Mouse (Mus musculus): Measurements from ENCODE around the gene Rptor. TPM values are rescaled to one million over a fixed set of nuclear protein-coding genes. Genes with fewer than 3 reads are reported as not detected.

Gene Rptor
- polyA plus RNA-seq, 1 experiment from 2014 or later = 12.6 TPM

DNA sequence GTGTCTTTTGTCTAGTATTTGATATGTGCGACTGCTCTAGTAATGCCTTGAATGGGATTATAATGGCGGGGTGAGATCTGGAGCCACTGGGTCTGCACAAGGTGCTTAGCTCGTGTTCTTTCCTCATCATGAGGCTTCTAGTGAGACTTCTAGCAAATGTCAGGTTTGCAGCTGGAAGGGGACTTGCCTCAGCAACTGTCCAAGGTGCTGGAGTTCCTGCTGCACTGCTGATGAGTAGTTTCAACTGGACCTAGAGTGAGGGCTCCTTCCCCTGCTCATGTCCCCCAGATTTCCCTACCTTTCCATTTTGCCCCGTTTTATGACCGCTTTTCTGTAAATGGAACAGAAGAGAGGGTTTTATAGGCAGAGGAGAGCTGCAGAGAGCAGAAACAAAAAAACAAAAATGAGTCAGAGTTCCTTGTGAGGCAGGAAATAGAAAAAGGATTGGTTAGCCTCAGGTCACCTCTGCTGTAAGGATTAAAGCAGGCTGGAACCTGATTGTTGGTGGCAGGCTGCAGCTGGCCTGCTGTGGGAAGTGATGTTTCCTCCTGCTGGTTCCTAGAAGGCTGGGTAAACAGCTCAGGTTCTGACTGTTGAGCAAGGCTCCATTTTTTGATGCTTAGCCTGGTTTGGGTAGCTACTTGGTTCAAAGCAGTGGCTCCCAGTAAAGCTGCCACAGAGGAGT is 172.5 kb downstream of the Rptor start:
- DNase-seq (ENCODE audit: low spot score) = peak; percentile 30
- no peak for ATAC-seq (ENCODE audit: insufficient read depth, low FRiP score, low TSS enrichment)
- Histone ChIP-seq H3K9ac (ENCODE audit: low read length) (no peak overlapping the region), H3K36me3 (ENCODE audit: control insufficient read depth, insufficient read depth, low read length) (0 out of 2 replicates have a peak, but pooled peaks cover 2% of the 10 kb centered on the region), H3K4me1 (ENCODE audit: control insufficient read depth, insufficient read depth, low read length) (no peaks in the 10 kb centered on the region), H3K27ac (ENCODE audit: low read depth, low read length) (no peak overlapping the region), H3K9me3 (ENCODE audit: control insufficient read depth, low read length) (peaks cover 2% of the 10 kb centered on the region; the same call in 1 of the 2 replicates), H3K27me3 (ENCODE audit: control insufficient read depth, insufficient read depth, low read length) (no peaks in the 10 kb centered on the region), H3K4me3 (ENCODE audit: low read depth, low read length) (no peak overlapping the region), H3K4me2 (ENCODE audit: low read depth) (no peak overlapping the region)
- WGBS = 77% methylated on average over 5 of the region's 5 CpGs

DNA sequence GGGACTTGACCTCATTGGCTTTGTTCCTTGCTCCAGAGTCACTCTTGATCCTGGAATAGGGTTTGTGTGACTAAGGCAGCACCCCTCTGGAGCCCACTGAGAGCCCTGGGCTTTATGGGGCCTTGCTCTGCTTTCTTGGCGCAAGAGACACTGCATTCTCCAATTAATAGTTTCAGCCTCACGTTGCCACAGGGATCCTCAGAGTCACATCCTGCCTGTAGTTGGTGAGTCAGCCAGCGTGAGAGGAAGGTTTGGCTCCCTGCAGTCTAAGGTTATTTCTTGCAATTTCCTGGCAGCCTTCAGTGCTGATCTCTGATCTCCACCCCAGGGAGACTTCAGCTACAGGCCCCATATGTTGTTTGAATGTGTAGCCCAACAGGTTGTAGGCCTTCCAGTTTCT is 174.5 kb downstream of the Rptor start:
- no peaks in the 10 kb centered on the region for H3K27me3 ChIP-seq (ENCODE audit: control insufficient read depth, insufficient read depth, low read length)
- ATAC-seq (ENCODE audit: insufficient read depth, low FRiP score, low TSS enrichment) (no peak), DNase-seq (ENCODE audit: low spot score) (no peak)
- no peak overlapping the region for H3K4me3 ChIP-seq (ENCODE audit: low read depth, low read length)
- no peak overlapping the region for H3K4me2 ChIP-seq (ENCODE audit: low read depth)
- H3K36me3 ChIP-seq (ENCODE audit: control insufficient read depth, insufficient read depth, low read length) = 0 out of 2 replicates have a peak, but pooled peaks cover 2% of the 10 kb centered on the region
- H3K9ac ChIP-seq (ENCODE audit: low read length) = no peak overlapping the region
- no peak overlapping the region for H3K27ac ChIP-seq (ENCODE audit: low read depth, low read length)
- no peaks in the 10 kb centered on the region for H3K4me1 ChIP-seq (ENCODE audit: control insufficient read depth, insufficient read depth, low read length)
- peaks cover 2% of the 10 kb centered on the region; the same call in 1 of the 2 replicates for H3K9me3 ChIP-seq (ENCODE audit: control insufficient read depth, low read length)
- WGBS = 60% methylated on average over 3 of the region's 3 CpGs

GRCm38 (mm10) chr11:119777872-119778271 is 175.2 kb downstream of the Rptor start:
- Histone ChIP-seq H3K4me3 (ENCODE audit: low read depth, low read length) (no peak overlapping the region), H3K4me2 (ENCODE audit: low read depth) (no peak overlapping the region), H3K27ac (ENCODE audit: low read depth, low read length) (no peak overlapping the region), H3K36me3 (ENCODE audit: control insufficient read depth, insufficient read depth, low read length) (0 out of 2 replicates have a peak, but pooled peaks cover 2% of the 10 kb centered on the region), H3K4me1 (ENCODE audit: control insufficient read depth, insufficient read depth, low read length) (no peaks in the 10 kb centered on the region), H3K27me3 (ENCODE audit: control insufficient read depth, insufficient read depth, low read length) (no peaks in the 10 kb centered on the region), H3K9me3 (ENCODE audit: control insufficient read depth, low read length) (peaks cover 2% of the 10 kb centered on the region; the same call in 1 of the 2 replicates), H3K9ac (ENCODE audit: low read length) (no peak overlapping the region)
- ATAC-seq (ENCODE audit: insufficient read depth, low FRiP score, low TSS enrichment) = no peak
- no peak for DNase-seq (ENCODE audit: low spot score)
- WGBS = 81% methylated on average over 1 of the region's 1 CpGs

- no peak overlapping the region for H3K4me3 ChIP-seq (ENCODE audit: low read depth, low read length)
- no peak for DNase-seq (ENCODE audit: low spot score)
- peaks cover 2% of the 10 kb centered on the region; the same call in 1 of the 2 replicates for H3K36me3 ChIP-seq (ENCODE audit: control insufficient read depth, insufficient read depth, low read length)
- H3K4me2 ChIP-seq (ENCODE audit: low read depth) = no peak overlapping the region
- ATAC-seq (ENCODE audit: insufficient read depth, low FRiP score, low TSS enrichment) = no peak
- no peak overlapping the region for H3K27ac ChIP-seq (ENCODE audit: low read depth, low read length)
- WGBS = 88% methylated on average over 8 of the region's 8 CpGs
- no peaks in the 10 kb centered on the region for H3K4me1 ChIP-seq (ENCODE audit: control insufficient read depth, insufficient read depth, low read length)
- no peak overlapping the region for H3K9ac ChIP-seq (ENCODE audit: low read length)
- H3K27me3 ChIP-seq (ENCODE audit: control insufficient read depth, insufficient read depth, low read length) = no peaks in the 10 kb centered on the region
- H3K9me3 ChIP-seq (ENCODE audit: control insufficient read depth, low read length) = peaks cover 2% of the 10 kb centered on the region; the same call in 1 of the 2 replicates
Observed at GRCm38 (mm10) chr11:119780290-119780689, 177.6 kb downstream of the Rptor start.

GRCm38 (mm10) chr11:119781165-119781564 is 178.5 kb downstream of the Rptor start:
- no peaks in the 10 kb centered on the region for H3K9me3 ChIP-seq (ENCODE audit: control insufficient read depth, low read length)
- no peaks in the 10 kb centered on the region for H3K4me1 ChIP-seq (ENCODE audit: control insufficient read depth, insufficient read depth, low read length)
- H3K27me3 ChIP-seq (ENCODE audit: control insufficient read depth, insufficient read depth, low read length) = no peaks in the 10 kb centered on the region
- no peak overlapping the region for H3K27ac ChIP-seq (ENCODE audit: low read depth, low read length)
- H3K9ac ChIP-seq (ENCODE audit: low read length) = no peak overlapping the region
- no peak overlapping the region for H3K4me2 ChIP-seq (ENCODE audit: low read depth)
- no peak for DNase-seq (ENCODE audit: low spot score)
- no peaks in the 10 kb centered on the region; the same call in 1 of the 2 replicates for H3K36me3 ChIP-seq (ENCODE audit: control insufficient read depth, insufficient read depth, low read length)
- no peak for ATAC-seq (ENCODE audit: insufficient read depth, low FRiP score, low TSS enrichment)
- WGBS = 95% methylated on average over 2 of the region's 2 CpGs
- no peak overlapping the region for H3K4me3 ChIP-seq (ENCODE audit: low read depth, low read length)

DNA sequence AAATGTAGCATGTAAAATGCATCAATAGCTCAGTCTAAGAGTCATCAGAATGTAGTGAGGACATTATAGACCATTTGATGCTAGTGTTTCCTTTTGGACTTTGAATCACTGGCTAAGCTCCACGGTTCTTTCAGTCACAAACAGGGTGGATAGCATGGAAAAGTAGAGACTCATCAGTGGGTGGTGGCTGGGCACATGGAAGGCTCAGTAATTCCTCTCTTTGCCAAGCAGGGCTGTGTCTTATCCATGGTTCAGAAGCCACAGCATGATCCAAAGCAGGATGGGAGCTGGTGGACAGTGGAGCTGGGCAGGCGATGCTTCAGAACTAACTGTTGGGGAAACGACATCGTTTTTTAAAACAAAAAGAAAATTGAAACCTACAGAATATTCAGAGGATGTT is 179.0 kb downstream of the Rptor start:
- no peaks in the 10 kb centered on the region; the same call in 1 of the 2 replicates for H3K36me3 ChIP-seq (ENCODE audit: control insufficient read depth, insufficient read depth, low read length)
- H3K9me3 ChIP-seq (ENCODE audit: control insufficient read depth, low read length) = no peaks in the 10 kb centered on the region
- no peaks in the 10 kb centered on the region for H3K27me3 ChIP-seq (ENCODE audit: control insufficient read depth, insufficient read depth, low read length)
- 95% methylated on average over 4 of the region's 4 CpGs for WGBS
- no peak overlapping the region for H3K4me3 ChIP-seq (ENCODE audit: low read depth, low read length)
- H3K4me1 ChIP-seq (ENCODE audit: control insufficient read depth, insufficient read depth, low read length) = no peaks in the 10 kb centered on the region
- no peak overlapping the region for H3K27ac ChIP-seq (ENCODE audit: low read depth, low read length)
- H3K9ac ChIP-seq (ENCODE audit: low read length) = no peak overlapping the region
- no peak overlapping the region for H3K4me2 ChIP-seq (ENCODE audit: low read depth)
- ATAC-seq (ENCODE audit: insufficient read depth, low FRiP score, low TSS enrichment) (no peak), DNase-seq (ENCODE audit: low spot score) (no peak)

DNA sequence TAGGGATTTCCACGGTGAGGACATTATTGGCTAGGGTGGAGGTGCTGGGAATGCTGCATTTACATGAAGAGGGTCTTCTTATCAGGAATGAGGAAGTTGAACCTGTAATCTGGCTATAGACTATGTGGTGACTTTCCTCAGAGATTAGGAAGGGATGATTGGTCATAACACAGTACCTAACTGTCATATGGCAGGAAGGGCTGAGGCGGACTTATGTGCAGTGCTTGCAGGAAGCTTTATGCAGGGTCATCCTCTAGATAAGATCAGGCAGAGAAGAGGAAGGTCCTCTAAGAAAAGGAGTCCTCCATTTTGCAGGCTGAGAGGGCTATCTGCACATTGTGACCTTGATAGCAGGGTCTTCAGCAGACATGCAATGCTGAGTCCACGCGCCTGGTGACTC is 180.9 kb downstream of the Rptor start:
- DNase-seq (ENCODE audit: low spot score) (no peak), ATAC-seq (ENCODE audit: insufficient read depth, low FRiP score, low TSS enrichment) (no peak)
- H3K4me1 ChIP-seq (ENCODE audit: control insufficient read depth, insufficient read depth, low read length) = 0 out of 2 replicates have a peak, but pooled peaks cover 2% of the 10 kb centered on the region
- no peaks in the 10 kb centered on the region for H3K27me3 ChIP-seq (ENCODE audit: control insufficient read depth, insufficient read depth, low read length)
- H3K4me2 ChIP-seq (ENCODE audit: low read depth) = no peak overlapping the region
- H3K9ac ChIP-seq (ENCODE audit: low read length) = no peak overlapping the region
- H3K36me3 ChIP-seq (ENCODE audit: control insufficient read depth, insufficient read depth, low read length) = no peaks in the 10 kb centered on the region; the same call in 1 of the 2 replicates
- no peak overlapping the region for H3K27ac ChIP-seq (ENCODE audit: low read depth, low read length)
- WGBS = 92% methylated on average over 4 of the region's 4 CpGs
- no peak overlapping the region for H3K4me3 ChIP-seq (ENCODE audit: low read depth, low read length)
- H3K9me3 ChIP-seq (ENCODE audit: control insufficient read depth, low read length) = no peaks in the 10 kb centered on the region

DNA sequence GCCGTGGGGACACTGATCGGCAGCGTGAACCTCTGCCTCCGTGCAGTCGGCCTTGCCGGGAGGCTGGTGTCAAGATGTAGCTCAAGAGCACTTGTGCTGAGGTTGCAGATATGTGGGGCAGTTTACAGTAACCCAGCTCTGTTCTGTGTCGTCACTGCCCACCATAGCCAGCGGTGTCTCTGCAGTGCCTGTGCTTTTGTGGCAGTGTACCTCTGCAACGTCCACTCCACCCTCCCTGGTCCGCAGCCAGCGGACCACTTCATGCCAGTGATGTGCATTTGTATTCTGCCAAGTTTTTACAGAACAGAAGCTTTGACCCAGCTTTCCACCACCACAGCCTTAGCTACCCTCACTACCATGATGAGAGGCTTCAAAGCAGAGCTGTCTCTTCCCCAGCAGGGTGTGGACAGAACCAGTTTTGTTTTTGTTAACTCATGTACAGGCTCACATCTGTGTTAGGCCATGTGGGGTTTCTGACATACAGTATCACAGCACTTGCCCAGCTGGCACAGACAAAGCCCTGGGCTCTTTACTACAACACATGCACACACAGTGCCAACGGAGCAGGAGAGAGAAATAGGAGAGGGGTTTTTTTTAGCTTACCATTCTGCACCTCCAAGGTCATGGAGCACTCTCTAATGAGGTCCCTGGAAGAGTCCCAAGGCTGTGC is 182.1 kb downstream of the Rptor start:
- H3K36me3 ChIP-seq (ENCODE audit: control insufficient read depth, insufficient read depth, low read length) = no peaks in the 10 kb centered on the region; the same call in 1 of the 2 replicates
- H3K9ac ChIP-seq (ENCODE audit: low read length) = no peak overlapping the region
- no peak for ATAC-seq (ENCODE audit: insufficient read depth, low FRiP score, low TSS enrichment)
- H3K4me1 ChIP-seq (ENCODE audit: control insufficient read depth, insufficient read depth, low read length) = peaks cover 3% of the 10 kb centered on the region; the same call in 1 of the 2 replicates
- no peaks in the 10 kb centered on the region for H3K27me3 ChIP-seq (ENCODE audit: control insufficient read depth, insufficient read depth, low read length)
- no peak overlapping the region for H3K27ac ChIP-seq (ENCODE audit: low read depth, low read length)
- WGBS = 94% methylated on average over 12 of the region's 12 CpGs
- DNase-seq (ENCODE audit: low spot score) = no peak
- no peaks in the 10 kb centered on the region for H3K9me3 ChIP-seq (ENCODE audit: control insufficient read depth, low read length)
- H3K4me3 ChIP-seq (ENCODE audit: low read depth, low read length) = no peak overlapping the region
- H3K4me2 ChIP-seq (ENCODE audit: low read depth) = no peak overlapping the region

Data from neural tube, embryonic 11.5 days (tissue).